Mouse (Mus musculus) kidney, embryonic 15.5 days (tissue): Measurements from ENCODE around the gene Adamtsl1. TPM values are rescaled to one million over a fixed set of nuclear protein-coding genes. Genes with fewer than 3 reads are reported as not detected.

Experiments used
- ATAC-seq: fragments of 200-750 bp; cut with Nextera tagmentation; replicated peaks from 2 replicates; pipeline ENCODE4 v1.8.0; 2017; ENCODE audit warnings: moderate TSS enrichment; ENCODE audit not compliant: low FRiP score
- H3K27ac ChIP-seq: fragments of 300-500 bp; sonication (generic); 2 replicates; pipeline ENCODE4 v1.5.1; 2015; ENCODE audit warnings: mild to moderate bottlenecking, inconsistent platforms
- H3K27me3 ChIP-seq: fragments of 300-500 bp; sonication (generic); 2 replicates; pipeline ENCODE4 v1.6.1; 2015; ENCODE audit warnings: inconsistent platforms
- H3K36me3 ChIP-seq: fragments of 300-500 bp; sonication (generic); 2 replicates; pipeline ENCODE4 v1.6.1; 2015; ENCODE audit warnings: inconsistent platforms
- H3K4me1 ChIP-seq: fragments of 300-500 bp; sonication (generic); 2 replicates; pipeline ENCODE4 v1.6.1; 2015; ENCODE audit warnings: inconsistent platforms
- H3K4me2 ChIP-seq: fragments of 300-500 bp; sonication (generic); 2 replicates; pipeline ENCODE4 v1.6.1; 2015; ENCODE audit warnings: moderate library complexity, mild to moderate bottlenecking, inconsistent platforms
- H3K4me3 ChIP-seq: fragments of 300-500 bp; sonication (generic); replicated peaks from 2 replicates; pipeline ENCODE4 v1.5.1; 2015; ENCODE audit warnings: mild to moderate bottlenecking, inconsistent platforms
- H3K9ac ChIP-seq: fragments of 300-500 bp; sonication (generic); 2 replicates; pipeline ENCODE4 v1.6.1; 2015; ENCODE audit warnings: mild to moderate bottlenecking, inconsistent platforms
- H3K9me3 ChIP-seq: fragments of 300-500 bp; sonication (generic); replicated peaks from 2 replicates; pipeline ENCODE4 v1.6.1; 2016; ENCODE audit warnings: inconsistent platforms
- WGBS: fragments of 180-500 bp; shearing (Covaris S2); methylation state at CpG from one replicate; pipeline ENCODE4 v1.1.7; 2015; ENCODE audit warnings: mixed read lengths; 5-methylcytosine and 5-hydroxymethylcytosine counted together
- polyA plus RNA-seq: library from polyadenylated mRNA; unstranded; fragments of >200 nt; fragmentation: Nextera tagmentation; extraction: Ambion mirVana; gene quantifications from 2 replicates; pipeline ENCODE4 v1.2.1, GENCODE M21; 2015

Gene Adamtsl1
- polyA plus RNA-seq, 1 experiment from 2014 or later, result 21.5 TPM

- H3K4me3 ChIP-seq, result no peak overlapping the region
- ATAC-seq, result no peak
- 81% methylated on average over 2 of the region's 2 CpGs for WGBS
Observed at GRCm38 (mm10) chr4:86274663-86275062, 760.7 kb downstream of the Adamtsl1 start.

GRCm38 (mm10) chr4:86276021-86276813 lies 762.2 kb downstream of the Adamtsl1 start:
- Histone ChIP-seq H3K27ac (0 out of 2 replicates have a peak overlapping the region, but pooled peaks have one; percentile 58), H3K9ac (no peak overlapping the region), H3K4me3 (no peak overlapping the region), H3K9me3 (no peaks in the 10 kb centered on the region), H3K4me1 (peaks cover 6% of the 10 kb centered on the region), H3K36me3 (no peaks in the 10 kb centered on the region), H3K27me3 (no peaks in the 10 kb centered on the region), H3K4me2 (no peak overlapping the region)
- WGBS, result 54% methylated on average over 14 of the region's 14 CpGs
- no peak for ATAC-seq

More at GRCm38 (mm10) chr4:86274663-86275062, 760.7 kb downstream of the Adamtsl1 start:
- no peaks in the 10 kb centered on the region for H3K9me3 ChIP-seq
- H3K4me2 ChIP-seq, result no peak overlapping the region
- H3K27ac ChIP-seq, result no peak overlapping the region
- no peaks in the 10 kb centered on the region for H3K36me3 ChIP-seq
- no peak overlapping the region for H3K9ac ChIP-seq
- H3K27me3 ChIP-seq, result no peaks in the 10 kb centered on the region
- peaks cover 6% of the 10 kb centered on the region for H3K4me1 ChIP-seq

- no peaks in the 10 kb centered on the region for H3K36me3 ChIP-seq
- no peak overlapping the region for H3K9ac ChIP-seq
- H3K4me2 ChIP-seq, result no peak overlapping the region
- no peaks in the 10 kb centered on the region for H3K27me3 ChIP-seq
- 67% methylated on average over 5 of the region's 5 CpGs for WGBS
- no peak overlapping the region for H3K4me3 ChIP-seq
- H3K27ac ChIP-seq, result no peak overlapping the region
- peaks cover 6% of the 10 kb centered on the region for H3K4me1 ChIP-seq
- no peaks in the 10 kb centered on the region for H3K9me3 ChIP-seq
- ATAC-seq, result no peak
Observed at GRCm38 (mm10) chr4:86278546-86278945, 764.6 kb downstream of the Adamtsl1 start.

- Histone ChIP-seq H3K4me2 (no peak overlapping the region), H3K36me3 (no peaks in the 10 kb centered on the region), H3K27ac (no peak overlapping the region), H3K4me1 (peaks cover 6% of the 10 kb centered on the region; the same call in 1 of the 2 replicates), H3K27me3 (no peaks in the 10 kb centered on the region), H3K9me3 (no peaks in the 10 kb centered on the region), H3K4me3 (no peak overlapping the region), H3K9ac (no peak overlapping the region)
- 91% methylated on average over 1 of the region's 1 CpGs for WGBS
- ATAC-seq, result no peak
Observed at GRCm38 (mm10) chr4:86286572-86286971, 772.6 kb downstream of the Adamtsl1 start.

GRCm38 (mm10) chr4:86288264-86288663 lies 774.3 kb downstream of the Adamtsl1 start:
- peaks cover 6% of the 10 kb centered on the region; the same call in 1 of the 2 replicates for H3K4me1 ChIP-seq
- no peak overlapping the region for H3K9ac ChIP-seq
- 97% methylated on average over 4 of the region's 4 CpGs for WGBS
- H3K27ac ChIP-seq, result no peak overlapping the region
- H3K36me3 ChIP-seq, result no peaks in the 10 kb centered on the region
- no peaks in the 10 kb centered on the region for H3K9me3 ChIP-seq
- no peak overlapping the region for H3K4me2 ChIP-seq
- ATAC-seq, result no peak
- no peak overlapping the region for H3K4me3 ChIP-seq
- no peaks in the 10 kb centered on the region for H3K27me3 ChIP-seq

GRCm38 (mm10) chr4:86289511-86290273 lies 775.7 kb downstream of the Adamtsl1 start:
- no peak overlapping the region for H3K27ac ChIP-seq
- no peak overlapping the region for H3K9ac ChIP-seq
- H3K36me3 ChIP-seq, result no peaks in the 10 kb centered on the region
- peak; percentile 83 for ATAC-seq
- 53% methylated on average over 12 of the region's 12 CpGs for WGBS
- no peak overlapping the region for H3K4me3 ChIP-seq
- H3K27me3 ChIP-seq, result no peaks in the 10 kb centered on the region
- peaks cover 6% of the 10 kb centered on the region; the same call in 1 of the 2 replicates for H3K4me1 ChIP-seq
- H3K4me2 ChIP-seq, result no peak overlapping the region
- H3K9me3 ChIP-seq, result no peaks in the 10 kb centered on the region

- ATAC-seq, result no peak
- H3K9me3 ChIP-seq, result no peaks in the 10 kb centered on the region
- peak overlapping the region; percentile 62 for H3K27ac ChIP-seq
- H3K36me3 ChIP-seq, result no peaks in the 10 kb centered on the region
- 61% methylated on average over 2 of the region's 2 CpGs for WGBS
- no peaks in the 10 kb centered on the region for H3K27me3 ChIP-seq
- no peak overlapping the region for H3K4me3 ChIP-seq
- no peak overlapping the region for H3K4me2 ChIP-seq
- H3K9ac ChIP-seq, result no peak overlapping the region
- no peaks in the 10 kb centered on the region for H3K4me1 ChIP-seq
Observed at GRCm38 (mm10) chr4:86294828-86295251, 780.9 kb downstream of the Adamtsl1 start.

GRCm38 (mm10) chr4:86301469-86301868 lies 787.5 kb downstream of the Adamtsl1 start:
- H3K36me3 ChIP-seq, result no peaks in the 10 kb centered on the region
- no peak overlapping the region for H3K27ac ChIP-seq
- no peaks in the 10 kb centered on the region for H3K27me3 ChIP-seq
- ATAC-seq, result no peak
- no peak overlapping the region for H3K4me2 ChIP-seq
- H3K9ac ChIP-seq, result no peak overlapping the region
- H3K4me1 ChIP-seq, result no peaks in the 10 kb centered on the region
- no peaks in the 10 kb centered on the region for H3K9me3 ChIP-seq
- WGBS, result 87% methylated on average over 6 of the region's 6 CpGs
- H3K4me3 ChIP-seq, result no peak overlapping the region

- 69% methylated on average over 4 of the region's 4 CpGs for WGBS
- H3K4me2 ChIP-seq, result no peak overlapping the region
- H3K9me3 ChIP-seq, result no peaks in the 10 kb centered on the region
- H3K4me1 ChIP-seq, result no peaks in the 10 kb centered on the region
- no peaks in the 10 kb centered on the region for H3K36me3 ChIP-seq
- no peak overlapping the region for H3K9ac ChIP-seq
- no peak overlapping the region for H3K27ac ChIP-seq
- H3K27me3 ChIP-seq, result no peaks in the 10 kb centered on the region
- ATAC-seq, result no peak
- H3K4me3 ChIP-seq, result no peak overlapping the region
Observed at GRCm38 (mm10) chr4:86302095-86302494, 788.1 kb downstream of the Adamtsl1 start.

- no peak overlapping the region for H3K27ac ChIP-seq
- no peak for ATAC-seq
- H3K4me2 ChIP-seq, result no peak overlapping the region
- H3K9ac ChIP-seq, result no peak overlapping the region
- H3K27me3 ChIP-seq, result no peaks in the 10 kb centered on the region
- no peaks in the 10 kb centered on the region for H3K36me3 ChIP-seq
- H3K4me3 ChIP-seq, result no peak overlapping the region
- H3K9me3 ChIP-seq, result no peaks in the 10 kb centered on the region
- no peaks in the 10 kb centered on the region for H3K4me1 ChIP-seq
Observed at GRCm38 (mm10) chr4:86306753-86307152, 792.8 kb downstream of the Adamtsl1 start.

GRCm38 (mm10) chr4:86309178-86309577 lies 795.2 kb downstream of the Adamtsl1 start:
- H3K27ac ChIP-seq, result no peak overlapping the region
- ATAC-seq, result no peak

More at GRCm38 (mm10) chr4:86309178-86309577, 795.2 kb downstream of the Adamtsl1 start:
- Histone ChIP-seq H3K9ac (no peak overlapping the region), H3K9me3 (no peaks in the 10 kb centered on the region), H3K4me3 (no peak overlapping the region), H3K36me3 (no peaks in the 10 kb centered on the region), H3K4me2 (no peak overlapping the region), H3K27me3 (no peaks in the 10 kb centered on the region), H3K4me1 (no peaks in the 10 kb centered on the region)
- WGBS, result 87% methylated on average over 2 of the region's 2 CpGs
